ENCODE assay signal across 11 mouse cellular contexts in genomic region chr4:138252231-138252630, GRCm38 (mm10). TPM values are rescaled to one million over a fixed set of nuclear protein-coding genes. Genes with fewer than 3 reads are reported as not detected.
DNase-seq lines count a peak whose midpoint lies in the region; ATAC-seq and TF ChIP-seq lines count a peak whose summit lies in the region.
"Had no signal": no experiment of that assay in that cellular context is flagged by ENCODE, and none has a peak within 500 bp of the region (broad histone marks: within the 10 kb centered on the region; RNA-seq: fewer than 3 reads in every experiment).

No protein-coding gene starts in this region.

- no peak for TF ChIP-seq EP300 in lung, postnatal 0 days (IDR thresholded peaks at IDR 0.05)

- no peak for ATAC-seq in lung, postnatal 0 days
- ATAC-seq in forebrain, embryonic 16.5 days = no peak
- ATAC-seq in limb, embryonic 14.5 days (ENCODE audit: low FRiP score, low read depth) = no peak
- no peak for ATAC-seq in stomach, embryonic 14.5 days (ENCODE audit: insufficient number of reproducible peaks, insufficient read depth, low FRiP score, low read depth)

- peaks cover 9% of the 10 kb centered on the region; the same call in 1 of the 2 replicates for H3K27me3 ChIP-seq in lung, postnatal 0 days (replicated peaks; ENCODE audit: insufficient read depth, low read length)
- no peaks in the 10 kb centered on the region for H3K27me3 ChIP-seq in forebrain, embryonic 16.5 days (replicated peaks; ENCODE audit: control insufficient read depth, insufficient read depth, low read length)
- peaks cover 11% of the 10 kb centered on the region; the same call in 1 of the 2 replicates for H3K27me3 ChIP-seq in limb, embryonic 14.5 days (ENCODE audit: control insufficient read depth, insufficient read depth, low read length)
- H3K27me3 ChIP-seq in stomach, embryonic 14.5 days (ENCODE audit: control insufficient read depth, insufficient read depth, low read length) = peaks cover 16% of the 10 kb centered on the region
- H3K27me3 ChIP-seq: Patski had no signal

- no peaks in the 10 kb centered on the region for H3K9me3 ChIP-seq in lung, postnatal 0 days (ENCODE audit: low read length)
- H3K9me3 ChIP-seq in forebrain, embryonic 16.5 days (ENCODE audit: control insufficient read depth, low read length) = no peaks in the 10 kb centered on the region
- H3K9me3 ChIP-seq in limb, embryonic 14.5 days (ENCODE audit: control insufficient read depth, low read length) = no peaks in the 10 kb centered on the region
- H3K9me3 ChIP-seq in stomach, embryonic 14.5 days (ENCODE audit: control insufficient read depth, low read depth, low read length) = no peaks in the 10 kb centered on the region

- H3K4me1 ChIP-seq in lung, postnatal 0 days (ENCODE audit: insufficient read depth, low read depth, low read length) = peaks cover 6% of the 10 kb centered on the region; the same call in 1 of the 2 replicates
- H3K4me1 ChIP-seq in forebrain, embryonic 16.5 days (replicated peaks; ENCODE audit: control insufficient read depth, insufficient read depth, low read length) = peaks cover 29% of the 10 kb centered on the region
- peaks cover 24% of the 10 kb centered on the region for H3K4me1 ChIP-seq in limb, embryonic 14.5 days (ENCODE audit: control insufficient read depth, insufficient read depth, low read length)
- H3K4me1 ChIP-seq in stomach, embryonic 14.5 days (ENCODE audit: control insufficient read depth, insufficient read depth, low read length) = peaks cover 17% of the 10 kb centered on the region

- H3K4me2 ChIP-seq in lung, postnatal 0 days (replicated peaks; ENCODE audit: low read depth, low read length) = peak overlapping the region; percentile 41; the same call in 1 of the 2 replicates
- H3K4me2 ChIP-seq in forebrain, embryonic 16.5 days (ENCODE audit: low read length) = peak overlapping the region; percentile 92
- peak overlapping the region; percentile 45 for H3K4me2 ChIP-seq in limb, embryonic 14.5 days (replicated peaks; ENCODE audit: low read depth, low read length, severe bottlenecking)
- peak overlapping the region; percentile 32 for H3K4me2 ChIP-seq in stomach, embryonic 14.5 days (replicated peaks; ENCODE audit: low read depth, low read length)

- H3K4me3 ChIP-seq in lung, postnatal 0 days (ENCODE audit: low read depth, low read length) = no peak overlapping the region
- H3K4me3 ChIP-seq in forebrain, embryonic 16.5 days (replicated peaks; ENCODE audit: low read length) = peak overlapping the region; percentile 63
- H3K4me3 ChIP-seq in limb, embryonic 14.5 days (replicated peaks; ENCODE audit: low read length) = peak overlapping the region; percentile 18
- H3K4me3 ChIP-seq in stomach, embryonic 14.5 days (ENCODE audit: low read depth, low read length) = no peak overlapping the region

- H3K27ac ChIP-seq in lung, postnatal 0 days (ENCODE audit: low read length) = no peak overlapping the region
- H3K27ac ChIP-seq in forebrain, embryonic 16.5 days (ENCODE audit: low read length) = no peak overlapping the region
- no peak overlapping the region for H3K27ac ChIP-seq in limb, embryonic 14.5 days (replicated peaks; ENCODE audit: low read depth, low read length)
- no peak overlapping the region for H3K27ac ChIP-seq in stomach, embryonic 14.5 days (ENCODE audit: low read length)

- DNase-seq in lung, postnatal 0 days (ENCODE audit: low spot score) = no peak
- no peak for DNase-seq in lung, postnatal 4 days
- no peak for DNase-seq in limb, embryonic 14.5 days (ENCODE audit: low spot score)
- DNase-seq in embryo, embryonic 11 days = no peak
- no peak for DNase-seq in right cerebral cortex, postnatal 36 days (ENCODE audit: low spot score in 2 of 2)
- DNase-seq in gastrocnemius, postnatal 4 days (ENCODE audit: low spot score in 2 of 2) = no peak
- DNase-seq: gastrocnemius, postnatal 36 days; right cerebral cortex, postnatal 4 days had no signal

- no peak overlapping the region for H3K9ac ChIP-seq in lung, postnatal 0 days (replicated peaks; ENCODE audit: low read depth)
- H3K9ac ChIP-seq in forebrain, embryonic 16.5 days (replicated peaks; ENCODE audit: low read depth, low read length) = peak overlapping the region; percentile 44
- no peak overlapping the region for H3K9ac ChIP-seq in limb, embryonic 14.5 days (ENCODE audit: low read depth, low read length, severe bottlenecking)
- no peak overlapping the region for H3K9ac ChIP-seq in stomach, embryonic 14.5 days (replicated peaks; ENCODE audit: low read depth, low read length)

- TF ChIP-seq CTCF in lung, postnatal 0 days (IDR thresholded peaks at IDR 0.05) = no peak

- TF ChIP-seq POLR2A in limb, embryonic 14.5 days (IDR thresholded peaks at IDR 0.05; ENCODE audit: borderline replicate concordance, extremely low read depth, insufficient read depth, insufficient read length) = no peak

- no peaks in the 10 kb centered on the region for H3K36me3 ChIP-seq in lung, postnatal 0 days (ENCODE audit: insufficient read depth, low read length)
- H3K36me3 ChIP-seq in forebrain, embryonic 16.5 days (ENCODE audit: control insufficient read depth, insufficient read depth) = no peaks in the 10 kb centered on the region
- H3K36me3 ChIP-seq in limb, embryonic 14.5 days (ENCODE audit: control insufficient read depth, insufficient read depth, low read length) = peaks cover 7% of the 10 kb centered on the region
- no peaks in the 10 kb centered on the region; the same call in 1 of the 2 replicates for H3K36me3 ChIP-seq in stomach, embryonic 14.5 days (ENCODE audit: control insufficient read depth, insufficient read depth, low read length)

- 25% methylated on average over 5 of the region's 5 CpGs for WGBS in lung, postnatal 0 days
- WGBS in forebrain, embryonic 16.5 days = 28% methylated on average over 5 of the region's 5 CpGs
- 5% methylated on average over 5 of the region's 5 CpGs for WGBS in limb, embryonic 14.5 days
- WGBS in stomach, embryonic 14.5 days = 22% methylated on average over 5 of the region's 5 CpGs

RNA-seq across cellular contexts. Expression of gene Kif17, which starts 2.0 kb away (rescaled TPM):
- 0.37 and 1.1 TPM in 2 replicates for polyA plus RNA-seq in lung, postnatal 0 days (2015; fragmentation: Nextera tagmentation; extraction: Ambion mirVana)
- 0.98 and 2.2 TPM in 2 replicates for polyA plus RNA-seq in forebrain, embryonic 16.5 days (2015; fragmentation: Nextera tagmentation; extraction: Ambion mirVana)
- polyA plus RNA-seq in limb, embryonic 14.5 days (2012; rRNA removed) = 2.3 and 3.0 TPM in 2 replicates
- 1.1 TPM in 2 replicates for polyA plus RNA-seq in limb, embryonic 14.5 days (2014; fragmentation: Nextera tagmentation; extraction: Ambion mirVana)
- polyA plus RNA-seq in stomach, embryonic 14.5 days (2014; fragmentation: Nextera tagmentation; extraction: Ambion mirVana) = 0.98 and 1.5 TPM in 2 replicates
- under 1 TPM; 0.34 TPM for total RNA-seq in gastrocnemius, postnatal 4 days (2021)
- total RNA-seq: gastrocnemius, postnatal 36 days had no signal

RNA-seq across cellular contexts. Expression of gene Sh2d5, which starts 2.0 kb away (rescaled TPM):
- polyA plus RNA-seq in lung, postnatal 0 days (2015; fragmentation: Nextera tagmentation; extraction: Ambion mirVana) = 0.14 and 0.18 TPM in 2 replicates
- 6.1 and 9.8 TPM in 2 replicates for polyA plus RNA-seq in forebrain, embryonic 16.5 days (2015; fragmentation: Nextera tagmentation; extraction: Ambion mirVana)
- polyA plus RNA-seq in limb, embryonic 14.5 days (2012; rRNA removed) = 1.6 and 2.5 TPM in 2 replicates
- polyA plus RNA-seq in limb, embryonic 14.5 days (2014; fragmentation: Nextera tagmentation; extraction: Ambion mirVana) = 0.25 and 0.77 TPM in 2 replicates
- 0.41 and 0.48 TPM in 2 replicates for polyA plus RNA-seq in stomach, embryonic 14.5 days (2014; fragmentation: Nextera tagmentation; extraction: Ambion mirVana)
- total RNA-seq in gastrocnemius, postnatal 4 days (2021) = under 1 TPM in 1 of 2 experiments, not detected in 1; 0.39 TPM

RNA-seq across cellular contexts. Expression of gene Hp1bp3, which starts 36.1 kb away (rescaled TPM):
- 129 and 135 TPM in 2 replicates for polyA plus RNA-seq in lung, postnatal 0 days (2015; fragmentation: Nextera tagmentation; extraction: Ambion mirVana)
- 233 and 263 TPM in 2 replicates for polyA plus RNA-seq in forebrain, embryonic 16.5 days (2015; fragmentation: Nextera tagmentation; extraction: Ambion mirVana)
- polyA plus RNA-seq in limb, embryonic 14.5 days (2012; rRNA removed) = 165 and 174 TPM in 2 replicates
- polyA plus RNA-seq in limb, embryonic 14.5 days (2014; fragmentation: Nextera tagmentation; extraction: Ambion mirVana) = 183 and 212 TPM in 2 replicates
- 192 and 196 TPM in 2 replicates for polyA plus RNA-seq in stomach, embryonic 14.5 days (2014; fragmentation: Nextera tagmentation; extraction: Ambion mirVana)
- total RNA-seq in gastrocnemius, postnatal 4 days (2021) = 100 to 1,000 TPM; 102 to 108 TPM

RNA-seq across cellular contexts. Expression of gene Ddost, which starts 52.3 kb away (rescaled TPM):
- polyA plus RNA-seq in lung, postnatal 0 days (2015; fragmentation: Nextera tagmentation; extraction: Ambion mirVana) = 184 and 195 TPM in 2 replicates
- polyA plus RNA-seq in forebrain, embryonic 16.5 days (2015; fragmentation: Nextera tagmentation; extraction: Ambion mirVana) = 184 and 190 TPM in 2 replicates
- 342 and 375 TPM in 2 replicates for polyA plus RNA-seq in limb, embryonic 14.5 days (2012; rRNA removed)
- 344 and 348 TPM in 2 replicates for polyA plus RNA-seq in limb, embryonic 14.5 days (2014; fragmentation: Nextera tagmentation; extraction: Ambion mirVana)
- 351 and 363 TPM in 2 replicates for polyA plus RNA-seq in stomach, embryonic 14.5 days (2014; fragmentation: Nextera tagmentation; extraction: Ambion mirVana)
- 100 to 1,000 TPM; 106 to 115 TPM for total RNA-seq in gastrocnemius, postnatal 4 days (2021)

Comparison
In these comparisons a context has a peak if more than half of its experiments do, and no peak if none do; other contexts are left out.
1. H3K4me2 ChIP-seq: peak in every context shown above with its lines; median percentile 92 in forebrain, embryonic 16.5 days; 45 in limb, embryonic 14.5 days; 41 in lung, postnatal 0 days; 32 in stomach, embryonic 14.5 days.
2. H3K4me3 ChIP-seq: peak in forebrain, embryonic 16.5 days (single experiment) and limb, embryonic 14.5 days (single experiment); none in lung, postnatal 0 days (single experiment) and stomach, embryonic 14.5 days (single experiment).